Mouse (Mus musculus) small intestine, adult 2 months (tissue): Measurements from ENCODE around the gene Ets2. TPM values are rescaled to one million over a fixed set of nuclear protein-coding genes. Genes with fewer than 3 reads are reported as not detected.

ENCODE experiments used
- H3K27ac ChIP-seq: fragments of 200-500 bp; 2 replicates; pipeline ENCODE4 v1.5.1; 2012; ENCODE audit warnings: low read depth, low read length, control low read depth, inconsistent platforms; ENCODE audit not compliant: insufficient read depth
- H3K27me3 ChIP-seq: fragments of 200-500 bp; 2 replicates; pipeline ENCODE4 v1.6.1; 2012; ENCODE audit warnings: mild to moderate bottlenecking, moderate library complexity, low read length, inconsistent platforms; ENCODE audit not compliant: control insufficient read depth, insufficient read depth
- H3K36me3 ChIP-seq: fragments of 200-500 bp; 2 replicates; pipeline ENCODE4 v1.6.1; 2012; ENCODE audit warnings: mild to moderate bottlenecking, low read length, control low read depth, inconsistent platforms; ENCODE audit not compliant: control insufficient read depth, insufficient read depth
- H3K4me1 ChIP-seq: fragments of 200-500 bp; 2 replicates; pipeline ENCODE4 v1.6.1; 2012; ENCODE audit warnings: low read length, inconsistent platforms, mixed read lengths; ENCODE audit not compliant: control insufficient read depth, insufficient read depth, insufficient read length
- H3K4me3 ChIP-seq: fragments of 200-500 bp; 2 replicates; pipeline ENCODE4 v1.5.1; 2012; ENCODE audit warnings: low read depth, mild to moderate bottlenecking, control low read depth, inconsistent platforms, low read length, moderate library complexity
- CTCF ChIP-seq: fragments of 200-500 bp; IDR thresholded peaks from 2 replicates; pipeline ENCODE4 v1.5.1; 2012; ENCODE audit warnings: low read depth, mild to moderate bottlenecking, control low read depth, inconsistent platforms, low read length, moderate library complexity, mixed read lengths; ENCODE audit not compliant: insufficient replicate concordance, insufficient read length; ENCODE audit errors: extremely low read depth
- POLR2A ChIP-seq: fragments of 200-500 bp; IDR thresholded peaks from 2 replicates; pipeline ENCODE4 v1.6.1; 2012; ENCODE audit warnings: low read depth, mild to moderate bottlenecking, control low read depth, inconsistent platforms, low read length, moderate library complexity
- WGBS: fragments of 180-500 bp; shearing (Covaris S2); methylation state at CpG from one replicate; pipeline ENCODE4 v1.1.7; 2018; 5-methylcytosine and 5-hydroxymethylcytosine counted together
- polyA plus RNA-seq: library from polyadenylated mRNA; depleted of rRNA; stranded (reverse); fragments of >200 nt; gene quantifications from 2 replicates; pipeline ENCODE4 v1.2.3, GENCODE M21; 2012

The Ets2 gene
- polyA plus RNA-seq, 1 experiment: 115 TPM

GRCm38 (mm10) chr16:95699721-95700120 lies 2.2 kb upstream of the Ets2 start:
- Histone ChIP-seq H3K4me3 (peak overlapping the region; percentile 47), H3K27me3 (no peaks in the 10 kb centered on the region), H3K27ac (peak overlapping the region; percentile 96), H3K4me1 (peaks cover 28% of the 10 kb centered on the region; the same call in 1 of the 2 replicates), H3K36me3 (peaks cover 4% of the 10 kb centered on the region)
- WGBS: 29% methylated on average over 3 of the region's 3 CpGs
- no peak for TF ChIP-seq CTCF
- TF ChIP-seq POLR2A: no peak

GRCm38 (mm10) chr16:95700224-95700623 lies 1.7 kb upstream of the Ets2 start:
- TF ChIP-seq POLR2A: no peak
- TF ChIP-seq CTCF: no peak
- Histone ChIP-seq H3K4me3 (peak overlapping the region; percentile 47), H3K36me3 (peaks cover 4% of the 10 kb centered on the region), H3K4me1 (peaks cover 28% of the 10 kb centered on the region; the same call in 1 of the 2 replicates), H3K27ac (peak overlapping the region; percentile 96), H3K27me3 (no peaks in the 10 kb centered on the region)
- 29% methylated on average over 7 of the region's 7 CpGs for WGBS

- peaks cover 11% of the 10 kb centered on the region for H3K36me3 ChIP-seq
- H3K4me3 ChIP-seq: peak overlapping the region; percentile 86
- TF ChIP-seq CTCF: no peak
- peak overlapping the region; percentile 94 for H3K27ac ChIP-seq
- H3K27me3 ChIP-seq: no peaks in the 10 kb centered on the region
- peaks cover 38% of the 10 kb centered on the region for H3K4me1 ChIP-seq
- WGBS: 1% methylated on average over 62 of the region's 62 CpGs
Observed at GRCm38 (mm10) chr16:95702562-95703545, 979 bp downstream of the Ets2 start.

- Histone ChIP-seq H3K36me3 (peaks cover 21% of the 10 kb centered on the region), H3K27ac (peak overlapping the region; percentile 10; the same call in 1 of the 2 replicates), H3K4me1 (peaks cover 39% of the 10 kb centered on the region), H3K4me3 (peak overlapping the region; percentile 47), H3K27me3 (no peaks in the 10 kb centered on the region)
- TF ChIP-seq CTCF (no peak), POLR2A (no peak)
- WGBS: 16% methylated on average over 8 of the region's 8 CpGs
Observed at GRCm38 (mm10) chr16:95703958-95704357, 2.1 kb downstream of the Ets2 start.

- H3K4me3 ChIP-seq: peak overlapping the region; percentile 49
Observed at GRCm38 (mm10) chr16:95704662-95705330, 2.9 kb downstream of the Ets2 start.

GRCm38 (mm10) chr16:95705771-95706170 lies 3.9 kb downstream of the Ets2 start:
- Histone ChIP-seq H3K4me3 (peak overlapping the region; percentile 38), H3K27me3 (no peaks in the 10 kb centered on the region), H3K4me1 (peaks cover 32% of the 10 kb centered on the region), H3K27ac (no peak overlapping the region; the same call in none of the 2 replicates), H3K36me3 (peaks cover 37% of the 10 kb centered on the region)
- 38% methylated on average over 6 of the region's 6 CpGs for WGBS
- TF ChIP-seq POLR2A (no peak), CTCF (no peak)

More at GRCm38 (mm10) chr16:95704662-95705330, 2.9 kb downstream of the Ets2 start:
- WGBS: 29% methylated on average over 10 of the region's 10 CpGs
- TF ChIP-seq POLR2A (no peak), CTCF (no peak)
- H3K4me1 ChIP-seq: peaks cover 34% of the 10 kb centered on the region
- H3K27ac ChIP-seq: peak overlapping the region; percentile 10
- H3K27me3 ChIP-seq: no peaks in the 10 kb centered on the region
- H3K36me3 ChIP-seq: peaks cover 27% of the 10 kb centered on the region
